Mouse (Mus musculus) liver, adult 2 months (tissue): ENCODE measurements around the gene Samd13. TPM values are rescaled to one million over a fixed set of nuclear protein-coding genes. Genes with fewer than 3 reads are reported as not detected.

ENCODE experiments used
- DNase-seq: peaks from one replicate; pipeline ENCODE4 v3.0.0-alpha.2; 2011; ENCODE audit warnings: low read depth, low spot score; ENCODE audit errors: extremely low read depth
- H3K27ac ChIP-seq: fragments of 200-500 bp; replicated peaks from 2 replicates; pipeline ENCODE4 v1.5.1; 2012; ENCODE audit warnings: low read depth, mild to moderate bottlenecking, control low read depth, inconsistent platforms, low read length; ENCODE audit not compliant: insufficient read depth
- H3K27me3 ChIP-seq: fragments of 200-500 bp; 2 replicates; pipeline ENCODE4 v1.6.1; 2012; ENCODE audit warnings: mild to moderate bottlenecking, moderate library complexity, low read length, inconsistent platforms; ENCODE audit not compliant: control insufficient read depth, insufficient read depth
- H3K36me3 ChIP-seq: fragments of 200-500 bp; 2 replicates; pipeline ENCODE4 v1.6.1; 2012; ENCODE audit warnings: low read length, inconsistent platforms; ENCODE audit not compliant: control insufficient read depth, insufficient read depth
- H3K4me1 ChIP-seq: fragments of 200-500 bp; 2 replicates; pipeline ENCODE4 v1.6.1; 2011; ENCODE audit warnings: low read length; ENCODE audit not compliant: control insufficient read depth, insufficient read depth
- H3K4me3 ChIP-seq: fragments of 200-500 bp; 2 replicates; pipeline ENCODE4 v1.5.1; 2011; ENCODE audit warnings: low read depth, mild to moderate bottlenecking, control low read depth, low read length, moderate library complexity; ENCODE audit not compliant: insufficient read depth
- H3K79me2 ChIP-seq: fragments of 200-500 bp; 2 replicates; pipeline ENCODE4 v1.6.1; 2012; ENCODE audit warnings: inconsistent platforms, mild to moderate bottlenecking, low read length, moderate library complexity; ENCODE audit not compliant: control insufficient read depth, insufficient read depth
- H3K9ac ChIP-seq: fragments of 200-500 bp; 2 replicates; pipeline ENCODE4 v1.6.1; 2012; ENCODE audit warnings: low read depth, mild to moderate bottlenecking, control low read depth, inconsistent platforms, low read length
- CTCF ChIP-seq: fragments of 200-500 bp; IDR thresholded peaks from 2 replicates; pipeline ENCODE4 v1.5.1; 2011; ENCODE audit warnings: low read depth, low read length, control low read depth
- POLR2A ChIP-seq: fragments of 200-500 bp; IDR thresholded peaks from 2 replicates; pipeline ENCODE4 v1.6.1; 2011; ENCODE audit warnings: low read length, control low read depth; ENCODE audit not compliant: insufficient read depth; ENCODE audit errors: extremely low read depth
- WGBS: fragments of 180-500 bp; shearing (Covaris S2); methylation state at CpG from one replicate; pipeline ENCODE4 v1.1.7; 2018; 5-methylcytosine and 5-hydroxymethylcytosine counted together
- polyA plus RNA-seq: library from polyadenylated mRNA; depleted of rRNA; stranded (reverse); fragments of >200 nt; gene quantifications from 2 replicates; pipeline ENCODE4 v1.2.3, GENCODE M21; 2012
- total RNA-seq: library from RNA; depleted of rRNA; stranded (reverse); fragments of >200 nt; gene quantifications from 2 replicates; pipeline ENCODE4 v1.2.3, GENCODE M21; 2014

Gene Samd13
- total and polyA plus RNA-seq, 2 experiments, result not detected

DNA sequence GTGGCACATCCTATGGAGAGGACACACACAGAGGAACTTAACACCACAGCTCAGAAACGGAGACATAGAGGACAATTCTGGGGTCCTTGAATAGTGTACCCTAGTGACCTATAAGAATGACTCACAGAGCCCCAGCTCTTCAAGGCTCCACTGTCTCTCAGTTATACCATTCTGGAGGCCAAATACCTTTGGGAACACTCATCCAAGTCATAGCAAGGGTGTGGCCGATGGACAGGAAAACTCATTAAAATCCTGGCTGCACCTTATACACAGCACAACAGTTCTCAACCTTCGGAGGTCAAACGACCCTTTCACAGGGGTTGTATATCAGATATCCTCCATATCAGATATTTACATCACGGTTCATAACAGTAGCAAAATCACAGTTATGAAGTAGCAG, 52.9 kb downstream of the Samd13 start:
- no peak overlapping the region for H3K27ac ChIP-seq
- no peaks in the 10 kb centered on the region for H3K79me2 ChIP-seq
- TF ChIP-seq CTCF, result no peak
- no peak for TF ChIP-seq POLR2A
- peaks cover 24% of the 10 kb centered on the region for H3K36me3 ChIP-seq
- no peaks in the 10 kb centered on the region for H3K27me3 ChIP-seq
- H3K4me3 ChIP-seq, result no peak overlapping the region
- H3K9ac ChIP-seq, result no peak overlapping the region
- peak; percentile 71 for DNase-seq
- no peaks in the 10 kb centered on the region for H3K4me1 ChIP-seq
- WGBS, result 66% methylated on average over 5 of the region's 5 CpGs

DNA sequence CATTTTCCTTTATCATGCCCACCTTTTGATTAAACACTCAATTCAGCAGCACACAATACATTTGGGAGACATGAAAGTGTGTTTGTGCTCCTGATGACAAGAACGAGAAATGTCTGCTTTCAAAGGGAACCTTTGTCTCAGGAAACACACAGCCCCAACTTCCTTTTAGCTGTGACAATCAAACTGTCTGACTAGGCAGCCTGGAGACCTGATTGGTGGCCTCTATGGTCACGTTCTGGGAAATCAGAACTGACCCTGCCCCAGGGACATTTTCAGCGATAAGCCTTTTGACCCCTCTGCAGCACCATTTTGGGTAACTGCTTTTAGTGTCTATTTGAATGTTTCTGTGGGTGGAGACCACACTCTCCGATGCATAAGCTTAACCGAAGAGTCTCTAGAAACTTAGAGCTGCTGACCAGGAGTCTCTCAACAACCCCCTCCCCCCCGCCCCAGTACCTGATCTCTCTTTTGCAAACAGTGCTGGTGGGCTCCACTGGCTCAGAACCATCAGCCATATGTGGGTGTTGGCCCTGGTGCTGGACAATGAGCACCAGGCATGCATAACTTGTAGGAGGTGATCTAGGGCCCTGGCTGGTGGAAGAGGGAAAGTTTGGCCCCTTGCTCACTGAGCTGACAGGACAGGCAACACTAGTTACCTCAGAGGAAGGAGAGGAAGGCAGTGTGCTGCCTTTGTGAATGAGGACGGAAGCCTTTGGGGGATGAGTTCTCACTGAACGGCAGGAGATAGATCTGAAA, 57.0 kb downstream of the Samd13 start:
- peaks cover 61% of the 10 kb centered on the region for H3K36me3 ChIP-seq
- WGBS, result 71% methylated on average over 8 of the region's 8 CpGs

DNA sequence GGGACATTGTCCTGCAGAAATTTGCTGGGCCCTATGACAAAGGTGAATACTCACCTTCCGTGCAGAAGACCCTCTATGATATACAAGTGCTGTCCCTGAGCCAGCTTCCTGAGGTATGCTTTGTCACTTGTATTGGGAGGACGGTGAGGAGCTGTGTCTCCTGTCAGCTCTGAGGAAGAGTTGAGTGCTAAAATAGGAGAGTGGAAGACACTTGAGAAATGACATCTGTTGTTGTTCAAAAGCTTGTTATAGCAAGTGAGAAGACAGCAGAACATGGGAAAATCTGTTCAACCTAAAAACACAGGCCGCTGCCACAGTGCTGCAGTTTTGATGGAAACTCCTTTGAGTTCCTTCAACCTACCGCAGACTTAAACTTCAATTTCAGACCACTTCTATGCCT, 59.6 kb downstream of the Samd13 start:
- H3K4me3 ChIP-seq, result no peak overlapping the region
- no peaks in the 10 kb centered on the region for H3K27me3 ChIP-seq
- TF ChIP-seq CTCF, result no peak
- TF ChIP-seq POLR2A, result no peak
- no peaks in the 10 kb centered on the region for H3K4me1 ChIP-seq
- 89% methylated on average over 4 of the region's 4 CpGs for WGBS
- peak; percentile 17 for DNase-seq
- H3K9ac ChIP-seq, result no peak overlapping the region
- peaks cover 80% of the 10 kb centered on the region for H3K36me3 ChIP-seq
- no peaks in the 10 kb centered on the region for H3K79me2 ChIP-seq
- no peak overlapping the region for H3K27ac ChIP-seq

More for the DNA sequence above, 57.0 kb downstream of the Samd13 start:
- TF ChIP-seq CTCF (no peak), POLR2A (no peak)
- no peaks in the 10 kb centered on the region for H3K79me2 ChIP-seq
- no peak overlapping the region for H3K4me3 ChIP-seq
- DNase-seq, result peak; percentile 30
- no peak overlapping the region for H3K27ac ChIP-seq
- H3K27me3 ChIP-seq, result no peaks in the 10 kb centered on the region
- H3K4me1 ChIP-seq, result no peaks in the 10 kb centered on the region
- no peak overlapping the region for H3K9ac ChIP-seq

DNA sequence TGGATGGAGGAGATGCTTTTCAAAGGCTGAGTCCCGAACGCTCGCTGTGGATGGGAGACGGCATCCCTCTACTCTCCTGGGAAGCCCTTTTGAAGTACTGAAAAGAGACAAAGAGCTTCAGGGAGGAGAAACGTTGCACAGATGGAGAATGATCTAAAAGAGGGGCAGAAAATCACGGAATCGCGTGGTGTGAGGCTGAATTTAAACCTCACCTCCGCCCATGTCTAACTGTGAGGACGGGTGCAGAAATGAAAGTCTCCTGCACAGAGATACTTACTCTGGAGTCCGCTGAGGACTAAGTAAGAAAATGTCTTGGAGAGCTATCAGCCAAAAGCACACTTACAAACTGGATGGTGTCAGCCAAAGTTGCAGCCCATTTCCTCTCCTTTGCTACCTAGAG, 63.4 kb downstream of the Samd13 start:
- no peaks in the 10 kb centered on the region for H3K79me2 ChIP-seq
- WGBS, result 87% methylated on average over 11 of the region's 11 CpGs
- no peak for TF ChIP-seq POLR2A
- no peak for TF ChIP-seq CTCF
- no peak overlapping the region for H3K4me3 ChIP-seq
- peaks cover 85% of the 10 kb centered on the region for H3K36me3 ChIP-seq
- no peak overlapping the region for H3K27ac ChIP-seq
- no peaks in the 10 kb centered on the region; the same call in 1 of the 2 replicates for H3K4me1 ChIP-seq
- no peaks in the 10 kb centered on the region for H3K27me3 ChIP-seq
- DNase-seq, result peak; percentile 37
- no peak overlapping the region for H3K9ac ChIP-seq

DNA sequence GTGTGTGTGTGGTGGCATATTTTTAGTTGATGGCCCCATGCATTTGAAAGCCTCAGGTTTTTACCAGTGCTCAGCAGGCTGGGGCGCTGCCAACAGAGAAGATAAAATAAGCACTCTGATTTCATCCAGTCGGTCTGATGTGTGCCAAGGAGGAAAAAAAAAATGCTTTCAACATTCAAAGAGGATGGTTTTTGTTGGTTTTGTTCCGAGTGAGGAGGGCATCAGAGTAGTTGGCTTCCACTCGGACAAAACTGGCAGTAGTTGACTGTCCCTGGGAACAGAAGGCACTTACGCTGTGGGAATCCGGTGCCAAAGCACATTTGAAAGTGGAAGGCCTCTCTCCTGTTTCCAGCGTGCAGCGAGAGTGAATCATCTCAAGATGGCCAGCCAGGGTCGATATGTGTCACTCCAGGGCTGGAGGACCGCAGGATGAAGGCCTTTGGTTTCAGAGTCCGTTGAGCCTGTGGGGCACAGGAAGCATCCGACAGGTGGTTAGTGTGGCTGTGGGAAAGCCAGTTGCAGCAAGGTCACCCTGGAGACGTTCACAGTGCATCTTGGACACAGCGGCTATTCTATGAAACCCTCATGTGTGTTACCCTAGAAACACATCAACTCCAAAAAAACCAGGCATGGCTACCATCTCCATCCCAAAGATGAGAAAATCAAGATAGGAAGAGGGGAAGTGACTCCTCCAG, 64.7 kb downstream of the Samd13 start:
- DNase-seq, result peak; percentile 64
- H3K9ac ChIP-seq, result no peak overlapping the region
- H3K79me2 ChIP-seq, result no peaks in the 10 kb centered on the region
- WGBS, result 41% methylated on average over 14 of the region's 14 CpGs
- no peak for TF ChIP-seq POLR2A
- TF ChIP-seq CTCF, result no peak
- no peaks in the 10 kb centered on the region for H3K27me3 ChIP-seq
- H3K4me3 ChIP-seq, result no peak overlapping the region
- H3K4me1 ChIP-seq, result no peaks in the 10 kb centered on the region; the same call in 1 of the 2 replicates
- peaks cover 79% of the 10 kb centered on the region for H3K36me3 ChIP-seq
- no peak overlapping the region for H3K27ac ChIP-seq

DNA sequence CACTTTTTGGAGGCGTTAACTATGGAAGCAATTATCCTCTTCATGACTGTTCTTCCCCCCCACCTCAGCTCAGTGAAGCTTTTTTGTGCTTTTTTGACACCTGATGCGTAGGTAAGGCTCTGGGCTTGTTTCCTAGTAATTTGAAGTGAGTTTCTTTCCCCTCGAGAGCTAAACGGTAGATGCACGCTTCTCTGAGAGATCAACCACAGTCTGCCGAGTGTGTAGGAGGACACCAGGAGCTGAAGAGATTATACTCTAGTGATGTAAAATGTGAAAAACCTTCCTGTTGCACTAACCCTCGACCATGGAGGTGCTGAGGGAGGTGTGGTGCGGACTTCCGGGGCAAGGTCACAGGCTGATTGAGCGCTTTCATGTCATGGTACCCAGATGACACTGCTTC, 65.3 kb downstream of the Samd13 start:
- Histone ChIP-seq H3K4me3 (no peak overlapping the region), H3K79me2 (no peaks in the 10 kb centered on the region), H3K9ac (no peak overlapping the region), H3K4me1 (no peaks in the 10 kb centered on the region; the same call in 1 of the 2 replicates), H3K27me3 (no peaks in the 10 kb centered on the region), H3K27ac (peak overlapping the region; percentile 16; the same call in 1 of the 2 replicates), H3K36me3 (peaks cover 76% of the 10 kb centered on the region)
- 71% methylated on average over 10 of the region's 10 CpGs for whole genome bisulfite sequencing
- TF ChIP-seq POLR2A (no peak), CTCF (no peak)
- DNase-seq, result no peak
